Mouse (Mus musculus) heart, embryonic 16.5 days (tissue): ENCODE data around the gene Sh3rf3. TPM values are rescaled to one million over a fixed set of nuclear protein-coding genes. Genes with fewer than 3 reads are reported as not detected.

ENCODE experiments used
- ATAC-seq: fragments of 200-750 bp; cut with Nextera tagmentation; replicated peaks from 2 replicates; pipeline ENCODE4 v1.8.0; 2017; ENCODE audit warnings: moderate number of reproducible peaks; ENCODE audit not compliant: insufficient read depth, low FRiP score; ENCODE audit errors: extremely low read depth
- H3K27ac ChIP-seq: fragments of 300-500 bp; sonication (generic); 2 replicates; pipeline ENCODE4 v1.5.1; 2014; ENCODE audit warnings: mild to moderate bottlenecking, low read length, control low read depth, moderate library complexity
- H3K27me3 ChIP-seq: fragments of 300-500 bp; sonication (generic); 2 replicates; pipeline ENCODE4 v1.6.1; 2014; ENCODE audit warnings: low read length, mixed read lengths; ENCODE audit not compliant: control insufficient read depth, insufficient read depth
- H3K36me3 ChIP-seq: fragments of 300-500 bp; sonication (generic); 2 replicates; pipeline ENCODE4 v1.6.1; 2014; ENCODE audit not compliant: control insufficient read depth, insufficient read depth
- H3K4me1 ChIP-seq: fragments of 300-500 bp; sonication (generic); 2 replicates; pipeline ENCODE4 v1.6.1; 2014; ENCODE audit warnings: low read length, mixed read lengths; ENCODE audit not compliant: control insufficient read depth, insufficient read depth
- H3K4me2 ChIP-seq: fragments of 300-500 bp; sonication (generic); 2 replicates; pipeline ENCODE4 v1.6.1; 2014; ENCODE audit warnings: low read depth, mild to moderate bottlenecking, control low read depth, low read length
- H3K4me3 ChIP-seq: fragments of 300-500 bp; sonication (generic); 2 replicates; pipeline ENCODE4 v1.5.1; 2014; ENCODE audit warnings: mild to moderate bottlenecking, control low read depth, low read length
- H3K9ac ChIP-seq: fragments of 300-500 bp; sonication (generic); 2 replicates; pipeline ENCODE4 v1.6.1; 2014; ENCODE audit warnings: low read length, control low read depth
- H3K9me3 ChIP-seq: fragments of 300-500 bp; sonication (generic); replicated peaks from 2 replicates; pipeline ENCODE4 v1.6.1; 2016; ENCODE audit warnings: low read length; ENCODE audit not compliant: control insufficient read depth
- WGBS: fragments of 180-500 bp; shearing (Covaris S2); extraction: QIAGEN DNeasy Blood & Tissue Kit; methylation state at CpG from one replicate; pipeline ENCODE4 v1.1.7; 2014; 5-methylcytosine and 5-hydroxymethylcytosine counted together
- polyA plus RNA-seq: library from polyadenylated mRNA; unstranded; fragments of >200 nt; fragmentation: Nextera tagmentation; extraction: Ambion mirVana; gene quantifications from 2 replicates; pipeline ENCODE4 v1.2.1, GENCODE M21; 2015

Sh3rf3 gene
- polyA plus RNA-seq, 1 experiment from 2014 or later: 0.95 TPM

GRCm38 (mm10) chr10:58921643-58922188 is 108.6 kb downstream of the Sh3rf3 start:
- Histone ChIP-seq H3K4me1 (no peaks in the 10 kb centered on the region), H3K9me3 (no peaks in the 10 kb centered on the region), H3K4me3 (no peak overlapping the region), H3K9ac (no peak overlapping the region), H3K27me3 (peaks cover 35% of the 10 kb centered on the region), H3K36me3 (no peaks in the 10 kb centered on the region), H3K4me2 (no peak overlapping the region), H3K27ac (no peak overlapping the region)
- 85% methylated on average over 8 of the region's 8 CpGs for WGBS
- ATAC-seq: no peak

GRCm38 (mm10) chr10:58922216-58922829 is 109.2 kb downstream of the Sh3rf3 start:
- H3K27me3 ChIP-seq: peaks cover 39% of the 10 kb centered on the region
- no peak for ATAC-seq
- no peaks in the 10 kb centered on the region for H3K9me3 ChIP-seq
- H3K36me3 ChIP-seq: no peaks in the 10 kb centered on the region
- H3K9ac ChIP-seq: no peak overlapping the region
- H3K4me2 ChIP-seq: no peak overlapping the region
- no peak overlapping the region for H3K4me3 ChIP-seq
- WGBS: 81% methylated on average over 6 of the region's 6 CpGs
- no peak overlapping the region for H3K27ac ChIP-seq
- H3K4me1 ChIP-seq: no peaks in the 10 kb centered on the region

GRCm38 (mm10) chr10:58922993-58923392 is 109.8 kb downstream of the Sh3rf3 start:
- Histone ChIP-seq H3K4me3 (no peak overlapping the region), H3K4me2 (no peak overlapping the region), H3K9ac (no peak overlapping the region), H3K27ac (no peak overlapping the region), H3K9me3 (no peaks in the 10 kb centered on the region), H3K27me3 (peaks cover 41% of the 10 kb centered on the region), H3K4me1 (no peaks in the 10 kb centered on the region), H3K36me3 (no peaks in the 10 kb centered on the region)
- WGBS: 67% methylated on average over 2 of the region's 2 CpGs
- ATAC-seq: no peak

GRCm38 (mm10) chr10:58926578-58926977 is 113.4 kb downstream of the Sh3rf3 start:
- ATAC-seq: no peak
- no peaks in the 10 kb centered on the region for H3K4me1 ChIP-seq
- H3K4me2 ChIP-seq: no peak overlapping the region
- WGBS: 54% methylated on average over 5 of the region's 5 CpGs
- peaks cover 76% of the 10 kb centered on the region for H3K27me3 ChIP-seq
- no peak overlapping the region for H3K9ac ChIP-seq
- no peaks in the 10 kb centered on the region for H3K36me3 ChIP-seq
- H3K9me3 ChIP-seq: no peaks in the 10 kb centered on the region
- H3K4me3 ChIP-seq: no peak overlapping the region
- no peak overlapping the region for H3K27ac ChIP-seq

GRCm38 (mm10) chr10:58928952-58929442 is 115.8 kb downstream of the Sh3rf3 start:
- H3K9me3 ChIP-seq: peaks cover 3% of the 10 kb centered on the region
- no peak overlapping the region for H3K4me2 ChIP-seq
- 66% methylated on average over 5 of the region's 5 CpGs for WGBS
- peaks cover 9% of the 10 kb centered on the region for H3K4me1 ChIP-seq
- H3K4me3 ChIP-seq: no peak overlapping the region
- no peak overlapping the region for H3K27ac ChIP-seq
- no peak overlapping the region for H3K9ac ChIP-seq
- H3K36me3 ChIP-seq: no peaks in the 10 kb centered on the region
- ATAC-seq: no peak
- peaks cover 71% of the 10 kb centered on the region for H3K27me3 ChIP-seq

- Histone ChIP-seq H3K27me3 (peaks cover 82% of the 10 kb centered on the region), H3K4me3 (peak overlapping the region; percentile 36), H3K9me3 (peaks cover 5% of the 10 kb centered on the region), H3K27ac (no peak overlapping the region), H3K36me3 (no peaks in the 10 kb centered on the region), H3K4me1 (peaks cover 9% of the 10 kb centered on the region), H3K9ac (no peak overlapping the region), H3K4me2 (peak overlapping the region; percentile 59)
- ATAC-seq: peak; percentile 90
- WGBS: 15% methylated on average over 22 of the region's 22 CpGs
Observed at GRCm38 (mm10) chr10:58932151-58932773, 119.1 kb downstream of the Sh3rf3 start.

- Histone ChIP-seq H3K4me2 (no peak overlapping the region), H3K4me3 (no peak overlapping the region), H3K9me3 (peaks cover 5% of the 10 kb centered on the region), H3K9ac (no peak overlapping the region), H3K27ac (no peak overlapping the region), H3K36me3 (no peaks in the 10 kb centered on the region), H3K27me3 (peaks cover 77% of the 10 kb centered on the region), H3K4me1 (peaks cover 9% of the 10 kb centered on the region)
- 88% methylated on average over 6 of the region's 6 CpGs for WGBS
- no peak for ATAC-seq
Observed at GRCm38 (mm10) chr10:58935606-58936005, 122.4 kb downstream of the Sh3rf3 start.

GRCm38 (mm10) chr10:58936441-58936860 is 123.3 kb downstream of the Sh3rf3 start:
- no peak overlapping the region for H3K4me2 ChIP-seq
- peaks cover 9% of the 10 kb centered on the region for H3K4me1 ChIP-seq
- peaks cover 5% of the 10 kb centered on the region for H3K9me3 ChIP-seq
- H3K36me3 ChIP-seq: no peaks in the 10 kb centered on the region
- H3K27me3 ChIP-seq: peaks cover 75% of the 10 kb centered on the region
- WGBS: 68% methylated on average over 9 of the region's 9 CpGs
- H3K9ac ChIP-seq: no peak overlapping the region
- H3K4me3 ChIP-seq: no peak overlapping the region
- no peak overlapping the region for H3K27ac ChIP-seq
- no peak for ATAC-seq

GRCm38 (mm10) chr10:58937521-58937920 is 124.4 kb downstream of the Sh3rf3 start:
- ATAC-seq: no peak

More at GRCm38 (mm10) chr10:58937521-58937920, 124.4 kb downstream of the Sh3rf3 start:
- Histone ChIP-seq H3K9me3 (peaks cover 5% of the 10 kb centered on the region), H3K27me3 (peaks cover 79% of the 10 kb centered on the region), H3K9ac (no peak overlapping the region), H3K27ac (no peak overlapping the region), H3K36me3 (no peaks in the 10 kb centered on the region), H3K4me3 (no peak overlapping the region), H3K4me2 (no peak overlapping the region), H3K4me1 (peaks cover 5% of the 10 kb centered on the region)
- WGBS: 54% methylated on average over 3 of the region's 3 CpGs
